Mouse (Mus musculus): ENCODE measurements at regions not wholly inside any gene's neighbourhood (a gene's known extent, or its start where the extent isn't known, plus 50 kb on each side); places are given as distances from the start of the nearest gene placed in this dataset.

DNA sequence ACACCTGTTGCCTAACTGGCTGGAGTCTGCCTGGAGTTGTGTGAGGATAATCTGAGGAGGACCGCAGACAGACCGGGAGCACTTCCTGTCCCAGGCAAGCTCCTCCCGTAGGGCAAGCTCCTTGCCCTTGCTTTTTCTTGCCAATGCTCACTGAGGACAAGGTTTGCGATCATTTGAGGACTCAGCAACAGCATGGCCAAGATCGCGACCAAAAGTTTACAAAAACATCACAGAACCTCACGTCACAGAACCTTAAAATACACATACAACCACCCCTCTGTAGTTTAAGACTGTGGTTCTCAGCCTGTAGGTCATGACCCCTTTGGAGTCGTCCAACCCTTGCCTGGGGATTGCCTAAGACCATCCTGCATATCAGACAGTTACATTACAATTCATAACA is 383.7 kb upstream of the Arid1b start:
- TF ChIP-seq CTCF (IDR thresholded peaks at IDR 0.05; ENCODE audit: insufficient read depth, low read length) (no peak), POLR2A (IDR thresholded peaks at IDR 0.05; ENCODE audit: borderline replicate concordance, extremely low read depth, low read depth, low read length) (no peak)
